In genomic region chr16:92428197-92428950, GRCm38 (mm10) we compare ENCODE assay signal across 9 mouse cellular contexts. TPM values are rescaled to one million over a fixed set of nuclear protein-coding genes. Genes with fewer than 3 reads are reported as not detected.
DNase-seq lines count a peak whose midpoint lies in the region; ATAC-seq and TF ChIP-seq lines count a peak whose summit lies in the region.
"Had no signal": no experiment of that assay in that cellular context is flagged by ENCODE, and none has a peak within 500 bp of the region (broad histone marks: within the 10 kb centered on the region; RNA-seq: fewer than 3 reads in every experiment).

No protein-coding gene starts in this region.

- H3K36me3 ChIP-seq in heart, embryonic 12.5 days: no peaks in the 10 kb centered on the region
- no peaks in the 10 kb centered on the region for H3K36me3 ChIP-seq in stomach, embryonic 15.5 days

- no peaks in the 10 kb centered on the region for H3K27me3 ChIP-seq in heart, embryonic 12.5 days (replicated peaks)
- H3K27me3 ChIP-seq in stomach, embryonic 15.5 days (replicated peaks): no peaks in the 10 kb centered on the region

- H3K4me3 ChIP-seq in gastrocnemius, adult 2 months: peak overlapping the region; percentile 55
- H3K4me3 ChIP-seq in heart, embryonic 12.5 days: no peak overlapping the region
- H3K4me3 ChIP-seq in stomach, embryonic 15.5 days (replicated peaks): no peak overlapping the region
- H3K4me3 ChIP-seq: myocyte had no signal

- peaks cover 78% of the 10 kb centered on the region for H3K4me1 ChIP-seq in heart, embryonic 12.5 days (replicated peaks)
- H3K4me1 ChIP-seq in stomach, embryonic 15.5 days: peaks cover 13% of the 10 kb centered on the region; the same call in 1 of the 2 replicates

- intact Hi-C loops in gastrocnemius, adult 2 months (cut with DNase I): loop anchor here (2.0 kb wide), 1 partner anchor 26 kb away; no protein-coding TSS in a partner anchor
- intact Hi-C loops in gastrocnemius, postnatal 14 days (cut with DNase I; ENCODE audit: low total_unique reads): no loop called here

- ATAC-seq in heart, embryonic 12.5 days (ENCODE audit: insufficient number of reproducible peaks, low FRiP score): peak; percentile 82
- ATAC-seq in stomach, embryonic 15.5 days (ENCODE audit: insufficient read depth, low FRiP score, low read depth): peak; percentile 69

- H3K9me3 ChIP-seq in heart, embryonic 12.5 days (replicated peaks): no peaks in the 10 kb centered on the region
- no peaks in the 10 kb centered on the region for H3K9me3 ChIP-seq in stomach, embryonic 15.5 days

- H3K4me2 ChIP-seq in heart, embryonic 12.5 days: peak overlapping the region; percentile 49
- peak overlapping the region; percentile 11 for H3K4me2 ChIP-seq in stomach, embryonic 15.5 days

- TF ChIP-seq CTCF in gastrocnemius, adult 2 months (IDR thresholded peaks at IDR 0.05): peak; percentile 26

- peak; percentile 57 for DNase-seq in gastrocnemius, adult 2 months
- DNase-seq in gastrocnemius, postnatal 14 days: no peak
- peak; percentile 29 for DNase-seq in adrenal gland, postnatal 25 days
- DNase-seq in kidney, postnatal 4 days: peak; percentile 41 to 60
- no peak for DNase-seq in thymus, postnatal 4 days
- DNase-seq in cerebellum, adult 11-12 months: no peak

- peak overlapping the region; percentile 79 for H3K27ac ChIP-seq in gastrocnemius, adult 2 months
- H3K27ac ChIP-seq in heart, embryonic 12.5 days (ENCODE audit: poor library complexity, severe bottlenecking): peak overlapping the region; percentile 99
- peak overlapping the region; percentile 77 for H3K27ac ChIP-seq in stomach, embryonic 15.5 days

- H3K9ac ChIP-seq in heart, embryonic 12.5 days: peak overlapping the region; percentile 65
- H3K9ac ChIP-seq in stomach, embryonic 15.5 days: no peak overlapping the region

- 13% methylated on average over 19 of the region's 19 CpGs for WGBS in heart, embryonic 12.5 days
- WGBS in stomach, embryonic 15.5 days: 22% methylated on average over 19 of the region's 19 CpGs

RNA-seq across cellular contexts. Expression of gene Rcan1, which starts 42.3 kb away (rescaled TPM):
- total RNA-seq in gastrocnemius, adult 2 months (2021): 10 to 100 TPM; 76.4 to 93.3 TPM
- total RNA-seq in gastrocnemius, postnatal 14 days (2021): 10 to 100 TPM; 42.3 to 60.5 TPM
- 14.7 and 16.2 TPM in 2 replicates for total RNA-seq in adrenal gland, postnatal 25 days (2021)
- 148 and 153 TPM in 2 replicates for polyA plus RNA-seq in heart, embryonic 12.5 days (2016; fragmentation: Nextera tagmentation; extraction: Ambion mirVana)
- 24.5 TPM in 2 replicates for polyA plus RNA-seq in stomach, embryonic 15.5 days (2015; fragmentation: Nextera tagmentation; extraction: Ambion mirVana)

RNA-seq across cellular contexts. Expression of gene Clic6, which starts 57.2 kb away (rescaled TPM):
- total RNA-seq in gastrocnemius, adult 2 months (2021): not detected
- under 1 TPM in 1 of 2 experiments, not detected in 1; 0.08 TPM for total RNA-seq in gastrocnemius, postnatal 14 days (2021)
- not detected in 2 replicates for total RNA-seq in adrenal gland, postnatal 25 days (2021)
- polyA plus RNA-seq in heart, embryonic 12.5 days (2016; fragmentation: Nextera tagmentation; extraction: Ambion mirVana): 1.7 and 1.8 TPM in 2 replicates
- 38.5 and 43.9 TPM in 2 replicates for polyA plus RNA-seq in stomach, embryonic 15.5 days (2015; fragmentation: Nextera tagmentation; extraction: Ambion mirVana)
- polyA plus RNA-seq: myocyte had no signal

Comparison
In these comparisons a context has a peak if more than half of its experiments do, and no peak if none do; other contexts are left out.
1. DNase-seq: peak in gastrocnemius, adult 2 months (single experiment), adrenal gland, postnatal 25 days (single experiment) and kidney, postnatal 4 days (2 of 2); none in gastrocnemius, postnatal 14 days (single experiment), thymus, postnatal 4 days (single experiment) and cerebellum, adult 11-12 months (single experiment).
2. Peak in every context shown above with its lines, with median percentiles within 50 percentile points of each other: H3K27ac ChIP-seq.